Mouse (Mus musculus) gastrocnemius, adult 2 months (tissue): ENCODE measurements around the gene Maml3. TPM values are rescaled to one million over a fixed set of nuclear protein-coding genes. Genes with fewer than 3 reads are reported as not detected.
A peak's percentile ranks its signal among the peaks of the same experiment; 100 is the strongest.

ENCODE experiments used
- DNase-seq: peaks from one replicate; pipeline ENCODE4 v3.0.0; 2022
- H3K27ac ChIP-seq: fragments of 200-600 bp; 2 replicates; pipeline ENCODE4 v1.8.1; 2022; ENCODE audit warnings: mild to moderate bottlenecking
- H3K4me3 ChIP-seq: fragments of 200-600 bp; 2 replicates; pipeline ENCODE4 v1.8.1; 2022; ENCODE audit warnings: mild to moderate bottlenecking, moderate library complexity
- CTCF ChIP-seq: fragments of 200-600 bp; IDR thresholded peaks from 2 replicates; pipeline ENCODE4 v1.8.1; 2022; ENCODE audit warnings: antibody characterized with exemption, mild to moderate bottlenecking, moderate library complexity
- intact Hi-C: fragments of 180-260 bp; cut with DNase I; formaldehyde crosslinking; loops from one replicate; pipeline ENCODE4 v1.15.1; 2025
- total RNA-seq, 2 experiments: library from RNA; stranded (reverse); gene quantifications; 2 replicates each; pipeline ENCODE4 v1.2.3; 2021

The Maml3 gene
- total RNA-seq, 2 experiments from 2014 or later = 2.0 to 2.5 TPM

- no peak for TF ChIP-seq CTCF
- intact Hi-C loops = no loop called here
These were observed 280.4 kb downstream of the Maml3 start for GRCm38 (mm10) chr3:51824506-51824905.

DNA sequence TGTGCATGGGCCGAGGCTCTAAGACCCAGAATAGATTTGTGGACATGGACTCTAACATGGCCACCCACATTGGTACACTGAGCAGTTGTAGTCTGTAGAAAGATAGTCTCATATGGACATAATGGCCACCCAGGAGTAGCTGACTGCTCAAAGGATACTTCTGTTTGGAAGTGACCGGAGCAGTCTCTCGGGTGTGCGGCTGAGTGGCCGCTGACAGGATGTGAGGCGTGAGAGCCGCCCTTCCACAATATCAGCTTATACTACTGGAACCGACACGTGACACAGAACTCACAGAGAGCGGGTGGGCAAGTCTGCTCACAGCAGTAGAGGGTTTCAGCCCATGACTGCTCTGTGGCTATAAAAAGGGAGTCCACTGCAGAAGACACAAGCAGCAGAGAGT, 283.3 kb downstream of the Maml3 start:
- no peak for TF ChIP-seq CTCF
- intact Hi-C loops = no loop called here

More at GRCm38 (mm10) chr3:51824506-51824905, 280.4 kb downstream of the Maml3 start:
- no peak for DNase-seq
- H3K4me3 ChIP-seq = no peak overlapping the region
- no peak overlapping the region for H3K27ac ChIP-seq

DNA sequence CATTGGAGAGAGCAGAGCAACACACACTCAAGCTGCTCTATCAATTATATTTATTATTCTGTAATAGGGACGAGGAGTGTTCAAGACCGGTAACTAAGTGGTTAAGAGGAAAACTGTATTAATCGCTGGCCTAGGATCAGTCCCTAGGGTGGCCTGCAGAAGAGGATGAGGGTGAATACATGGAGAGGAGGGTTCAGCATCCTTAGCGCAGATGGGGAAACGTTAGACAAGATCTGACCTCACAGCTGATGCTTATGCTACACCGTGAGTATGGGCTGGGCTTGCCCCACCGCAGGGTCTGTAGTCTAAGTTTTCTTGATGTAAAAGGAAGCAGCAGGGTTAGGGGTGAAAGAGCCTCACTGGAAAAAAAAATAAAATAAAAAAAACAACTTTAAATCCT, 285.8 kb downstream of the Maml3 start:
- Histone ChIP-seq H3K27ac (no peak overlapping the region), H3K4me3 (no peak overlapping the region)
- intact Hi-C loops = no loop called here
- no peak for DNase-seq
- no peak for TF ChIP-seq CTCF

More for the DNA sequence above, 283.3 kb downstream of the Maml3 start:
- peak; percentile 12 for DNase-seq
- Histone ChIP-seq H3K27ac (no peak overlapping the region), H3K4me3 (no peak overlapping the region)

- Histone ChIP-seq H3K27ac (no peak overlapping the region), H3K4me3 (no peak overlapping the region)
- no peak for TF ChIP-seq CTCF
- intact Hi-C loops = no loop called here
- DNase-seq = peak; percentile 7
These were observed 287.0 kb downstream of the Maml3 start for GRCm38 (mm10) chr3:51817919-51818318.

- Histone ChIP-seq H3K4me3 (no peak overlapping the region), H3K27ac (no peak overlapping the region)
- DNase-seq = no peak
- TF ChIP-seq CTCF = no peak
- intact Hi-C loops = no loop called here
These were observed 287.5 kb downstream of the Maml3 start for GRCm38 (mm10) chr3:51817329-51817728.

GRCm38 (mm10) chr3:51816517-51817285, 288.2 kb downstream of the Maml3 start:
- intact Hi-C loops = no loop called here
- H3K27ac ChIP-seq = no peak overlapping the region
- H3K4me3 ChIP-seq = no peak overlapping the region
- DNase-seq = no peak
- no peak for TF ChIP-seq CTCF

GRCm38 (mm10) chr3:51814073-51814472, 290.8 kb downstream of the Maml3 start:
- no peak for DNase-seq
- intact Hi-C loops = no loop called here
- no peak overlapping the region for H3K27ac ChIP-seq
- H3K4me3 ChIP-seq = no peak overlapping the region
- no peak for TF ChIP-seq CTCF

- H3K27ac ChIP-seq = no peak overlapping the region
- TF ChIP-seq CTCF = no peak
- DNase-seq = peak; percentile 5
- no peak overlapping the region for H3K4me3 ChIP-seq
- intact Hi-C loops = no loop called here
These were observed 291.7 kb downstream of the Maml3 start for GRCm38 (mm10) chr3:51813186-51813585.

DNA sequence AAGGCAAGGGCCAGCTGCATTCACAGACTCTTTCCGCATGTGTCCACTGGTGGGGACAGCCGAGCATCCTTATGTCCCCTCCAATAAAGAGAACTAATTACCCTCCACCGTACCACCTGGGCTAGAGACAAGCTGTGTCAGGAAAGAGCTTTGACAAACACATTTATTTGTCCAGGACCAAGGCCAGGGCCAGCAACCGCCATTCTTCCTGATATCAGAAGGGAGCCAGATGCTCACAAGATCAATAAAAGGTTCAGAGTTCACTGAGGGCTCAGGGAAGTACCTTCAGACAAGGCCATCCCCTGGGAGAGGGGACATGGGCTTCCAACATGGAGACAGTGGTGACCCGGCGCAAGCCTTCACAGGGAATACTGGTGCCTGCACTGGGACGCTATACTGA, 294.1 kb downstream of the Maml3 start:
- H3K4me3 ChIP-seq = no peak overlapping the region
- intact Hi-C loops = no loop called here
- peak; percentile 9 for DNase-seq
- no peak for TF ChIP-seq CTCF
- H3K27ac ChIP-seq = no peak overlapping the region

GRCm38 (mm10) chr3:51809822-51810221, 295.1 kb downstream of the Maml3 start:
- DNase-seq = peak; percentile 7
- TF ChIP-seq CTCF = no peak
- no peak overlapping the region for H3K27ac ChIP-seq
- H3K4me3 ChIP-seq = no peak overlapping the region
- intact Hi-C loops = no loop called here

DNA sequence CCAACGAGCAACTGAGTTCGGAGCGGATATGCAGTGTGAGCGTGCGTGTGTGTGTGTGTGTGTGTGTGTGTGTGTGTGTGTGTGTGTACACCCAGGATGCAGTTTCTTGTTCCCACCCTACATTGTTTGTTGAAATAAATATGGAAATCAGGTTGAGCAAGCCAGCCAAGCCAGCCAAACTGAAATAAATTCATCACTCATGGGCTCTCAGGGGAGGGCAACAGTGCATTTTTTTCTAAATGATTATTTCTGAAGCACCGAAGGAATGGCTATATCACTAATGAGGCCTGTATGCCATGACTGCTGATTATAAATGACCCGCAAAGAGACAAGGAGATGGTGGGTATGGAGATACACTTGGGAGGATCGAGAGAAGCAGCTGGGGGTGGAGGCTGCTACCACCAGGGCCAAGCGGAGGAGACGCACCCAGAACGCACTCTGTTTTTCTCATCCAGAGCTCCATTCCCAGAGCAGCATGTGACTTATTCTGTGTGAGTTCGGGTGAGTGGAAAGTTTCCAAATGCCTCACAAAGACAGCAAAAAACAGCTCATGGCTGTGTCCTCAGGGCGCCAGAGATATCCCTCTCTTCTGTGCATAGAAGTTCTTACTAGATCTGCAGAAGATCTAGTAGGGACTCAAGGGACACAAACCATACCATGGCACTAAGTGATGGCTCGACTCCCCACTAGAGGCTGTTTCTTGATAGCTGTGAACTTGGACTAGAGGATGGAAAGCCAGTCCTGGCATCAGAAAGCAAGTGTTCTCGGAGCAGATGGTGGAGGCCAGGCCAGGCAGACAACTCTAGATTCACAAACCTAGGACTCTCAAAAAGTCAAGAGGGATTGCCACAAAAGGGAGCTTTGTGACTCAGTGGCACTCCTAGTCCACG, 296.6 kb downstream of the Maml3 start:
- peak overlapping the region; percentile 74 for H3K27ac ChIP-seq
- TF ChIP-seq CTCF = no peak
- intact Hi-C loops = no loop called here
- DNase-seq = peak; percentile 51
- H3K4me3 ChIP-seq = no peak overlapping the region

DNA sequence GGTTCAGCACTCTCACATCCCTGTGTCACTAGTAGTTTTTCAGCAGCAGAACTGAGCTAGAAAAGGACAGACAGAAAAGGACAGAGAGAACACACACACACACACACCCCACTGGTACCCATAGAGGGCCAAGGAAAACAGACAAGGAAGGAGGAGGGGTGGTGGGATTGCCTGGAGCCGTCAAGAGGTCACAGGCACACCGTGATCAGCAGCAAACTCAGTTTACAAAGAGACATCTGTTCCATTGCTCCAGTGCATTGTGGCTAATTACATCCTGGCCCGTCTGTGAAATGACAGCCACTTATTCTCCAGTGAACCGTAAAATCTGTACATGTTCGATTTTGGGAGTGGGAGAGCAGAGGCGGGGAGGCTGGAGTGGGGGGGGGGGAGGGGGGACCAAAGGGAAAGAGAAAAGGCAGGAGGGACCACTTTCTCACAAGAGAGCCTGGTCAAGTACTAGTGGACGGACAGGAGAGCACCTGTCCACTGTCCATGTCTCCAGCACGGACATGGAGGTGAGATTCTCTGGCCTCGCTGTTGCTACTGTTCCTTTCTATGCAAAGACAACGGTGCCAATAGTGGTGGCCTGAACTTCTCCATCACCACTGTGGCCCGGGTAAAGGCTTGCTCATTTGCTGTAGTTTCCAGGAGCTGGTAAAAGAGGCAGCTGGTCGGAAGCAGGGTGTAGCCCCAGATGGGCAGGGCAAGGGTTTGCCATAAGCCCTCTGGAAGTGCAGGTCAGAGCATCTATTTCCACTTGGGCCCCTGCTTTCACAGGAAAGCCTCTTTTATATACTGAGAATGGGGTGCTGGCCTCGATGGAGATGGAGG, 299.2 kb downstream of the Maml3 start:
- no peak for TF ChIP-seq CTCF
- intact Hi-C loops = no loop called here
- Histone ChIP-seq H3K27ac (no peak overlapping the region), H3K4me3 (no peak overlapping the region)
- DNase-seq = no peak

GRCm38 (mm10) chr3:51803903-51804302, 301.0 kb downstream of the Maml3 start:
- Histone ChIP-seq H3K27ac (no peak overlapping the region), H3K4me3 (no peak overlapping the region)
- no peak for DNase-seq
- no peak for TF ChIP-seq CTCF
- intact Hi-C loops = no loop called here
